Mouse (Mus musculus): Measurements from ENCODE around the gene Il12rb1. TPM values are rescaled to one million over a fixed set of nuclear protein-coding genes. Genes with fewer than 3 reads are reported as not detected.

Il12rb1 gene
- not detected for polyA plus RNA-seq (2014; fragmentation: Illumina TruSeq; extraction: RNeasy Lipid Tissue Mini Kit (QIAGEN cat#74804))

GRCm38 (mm10) chr8:70808239-70808638 is at the start of gene Il12rb1:
Il12rb1 (plus strand) TSS chr8:70808449.

DNA sequence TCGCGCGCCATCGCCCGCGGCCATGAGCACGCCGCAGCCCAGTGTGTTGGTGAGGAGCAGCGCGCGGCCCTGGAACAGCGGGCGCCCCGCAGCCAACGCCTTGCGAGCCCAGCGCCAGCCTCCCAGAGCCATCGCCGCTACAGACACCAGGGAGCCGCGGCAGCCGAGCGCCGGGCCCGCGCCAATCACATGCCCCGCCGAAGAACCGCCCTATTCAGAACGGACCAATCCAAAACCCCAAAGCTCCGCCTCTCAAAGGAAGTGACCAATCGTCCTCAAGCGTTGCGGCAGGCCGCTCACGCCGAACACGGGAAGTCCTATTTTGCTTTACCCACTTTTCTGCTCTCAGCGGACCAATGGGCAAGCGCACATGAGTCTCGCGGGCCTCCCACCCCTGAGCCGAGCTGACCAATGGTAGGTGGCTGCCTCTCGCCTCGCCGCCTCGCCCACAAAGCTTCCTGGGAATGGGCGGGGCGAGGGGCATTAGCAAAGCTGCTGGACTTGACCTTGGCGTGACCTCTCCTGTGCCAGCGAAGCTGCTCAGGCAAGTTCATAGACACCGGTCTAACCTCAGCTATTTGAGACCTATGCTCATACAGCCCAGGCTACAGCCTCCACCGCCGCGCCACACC is 47.4 kb upstream of the Il12rb1 start, which contains the start of gene Mpv17l2:
Gene Mpv17l2 (minus strand): TSS at position 172 of the 632 bp plus-strand sequence.

GRCm38 (mm10) chr8:70776496-70777444 is 31.5 kb upstream of the Il12rb1 start, which contains the start of gene Pik3r2:
Pik3r2 (minus strand) TSS chr8:70776713.

GRCm38 (mm10) chr8:70804481-70805206 is 3.6 kb upstream of the Il12rb1 start, which contains the start of gene Mast3:
Mast3 (minus strand) TSS chr8:70805054.

DNA sequence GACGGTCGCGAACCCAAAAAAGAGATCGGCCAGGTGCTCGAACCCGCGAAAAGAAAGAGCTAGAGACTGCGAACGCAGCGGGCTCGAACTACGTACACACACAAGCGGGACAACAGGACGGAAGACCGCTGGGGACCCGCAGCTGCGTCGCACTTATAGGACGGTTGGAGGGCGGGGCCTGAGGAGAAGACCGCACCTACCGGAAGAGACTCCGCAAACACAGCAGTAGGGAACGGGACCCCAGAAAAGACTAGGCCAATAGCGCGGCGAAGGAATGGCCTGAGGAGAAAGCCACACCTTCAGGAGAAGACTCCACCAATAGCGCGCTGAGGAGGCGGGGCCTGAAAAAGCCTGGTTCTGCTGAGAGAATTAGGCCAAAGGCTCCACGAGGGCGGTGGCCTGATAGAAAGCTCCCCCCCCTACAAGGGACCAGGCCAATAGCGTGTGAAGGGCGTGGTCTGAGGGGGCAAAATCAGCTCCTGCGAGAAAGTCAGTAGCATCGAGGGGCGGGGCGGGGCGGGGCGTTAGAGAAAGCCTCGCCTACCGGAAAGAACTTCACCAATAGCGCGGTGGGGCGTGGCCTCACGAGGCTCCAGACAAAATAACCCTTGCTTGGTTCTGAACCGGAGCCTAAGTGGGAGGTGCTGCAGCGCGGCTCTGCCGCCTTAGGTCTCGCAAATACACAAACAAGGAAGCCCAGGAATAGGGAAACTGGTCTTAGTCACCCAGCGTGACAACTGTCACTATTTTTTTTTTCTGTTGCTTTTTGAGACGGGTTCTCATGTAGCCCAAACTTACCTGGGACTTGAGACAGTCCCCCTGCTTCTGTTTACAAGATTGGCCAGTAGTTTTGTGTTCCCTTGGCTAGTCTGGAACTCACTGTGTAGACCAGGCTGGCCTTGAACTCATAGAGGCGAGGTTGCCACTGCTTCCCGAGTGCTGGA is 31.4 kb downstream of the Il12rb1 start, which contains the start of gene Arrdc2:
Gene Arrdc2 (minus strand): TSS at position 313 of the 944 bp plus-strand sequence.

GRCm38 (mm10) chr8:70862824-70863641 is 54.8 kb downstream of the Il12rb1 start, which contains the start of gene Kcnn1:
Kcnn1 (minus strand) TSS chr8:70863258.

Other genes starting within 250 kb of the Il12rb1 start
- gene Isyna1, start 214.1 kb upstream of the Il12rb1 start, polyA plus RNA-seq (2014; fragmentation: Illumina TruSeq; extraction: RNeasy Lipid Tissue Mini Kit (QIAGEN cat#74804)), result 0.29 TPM
- gene Ssbp4, start 199.6 kb upstream of the Il12rb1 start, polyA plus RNA-seq (2014; fragmentation: Illumina TruSeq; extraction: RNeasy Lipid Tissue Mini Kit (QIAGEN cat#74804)), result not detected
- gene Lrrc25, start 192.3 kb upstream of the Il12rb1 start, polyA plus RNA-seq (2014; fragmentation: Illumina TruSeq; extraction: RNeasy Lipid Tissue Mini Kit (QIAGEN cat#74804)), result not detected
- not detected for gene Gdf15, start 176.0 kb upstream of the Il12rb1 start, polyA plus RNA-seq (2014; fragmentation: Illumina TruSeq; extraction: RNeasy Lipid Tissue Mini Kit (QIAGEN cat#74804))
- gene Pgpep1, start 148.1 kb upstream of the Il12rb1 start, polyA plus RNA-seq (2014; fragmentation: Illumina TruSeq; extraction: RNeasy Lipid Tissue Mini Kit (QIAGEN cat#74804)), result 17.5 TPM
- not detected for gene Lsm4, start 135.2 kb upstream of the Il12rb1 start, polyA plus RNA-seq (2014; fragmentation: Illumina TruSeq; extraction: RNeasy Lipid Tissue Mini Kit (QIAGEN cat#74804))
- gene Jund, start 109.5 kb upstream of the Il12rb1 start, polyA plus RNA-seq (2014; fragmentation: Illumina TruSeq; extraction: RNeasy Lipid Tissue Mini Kit (QIAGEN cat#74804)), result 20.4 TPM
- not detected for gene Iqcn, start 105.0 kb upstream of the Il12rb1 start, polyA plus RNA-seq (2014; fragmentation: Illumina TruSeq; extraction: RNeasy Lipid Tissue Mini Kit (QIAGEN cat#74804))
- gene Gm3336, start 89.9 kb upstream of the Il12rb1 start, polyA plus RNA-seq (2014; fragmentation: Illumina TruSeq; extraction: RNeasy Lipid Tissue Mini Kit (QIAGEN cat#74804)), result not detected
- not detected for gene Pde4c, start 84.7 kb upstream of the Il12rb1 start, polyA plus RNA-seq (2014; fragmentation: Illumina TruSeq; extraction: RNeasy Lipid Tissue Mini Kit (QIAGEN cat#74804))
- gene Rab3a, start 53.8 kb upstream of the Il12rb1 start, polyA plus RNA-seq (2014; fragmentation: Illumina TruSeq; extraction: RNeasy Lipid Tissue Mini Kit (QIAGEN cat#74804)), result 2.5 TPM
- gene Mpv17l2, start 47.5 kb upstream of the Il12rb1 start, polyA plus RNA-seq (2014; fragmentation: Illumina TruSeq; extraction: RNeasy Lipid Tissue Mini Kit (QIAGEN cat#74804)), result not detected
- gene Pik3r2, start 31.7 kb upstream of the Il12rb1 start, polyA plus RNA-seq (2014; fragmentation: Illumina TruSeq; extraction: RNeasy Lipid Tissue Mini Kit (QIAGEN cat#74804)), result 1.7 TPM
- 2.1 TPM for gene Mast3, start 3.4 kb upstream of the Il12rb1 start, polyA plus RNA-seq (2014; fragmentation: Illumina TruSeq; extraction: RNeasy Lipid Tissue Mini Kit (QIAGEN cat#74804))
- 1.1 TPM for gene Arrdc2, start 31.3 kb downstream of the Il12rb1 start, polyA plus RNA-seq (2014; fragmentation: Illumina TruSeq; extraction: RNeasy Lipid Tissue Mini Kit (QIAGEN cat#74804))
- gene Kcnn1, start 54.8 kb downstream of the Il12rb1 start, polyA plus RNA-seq (2014; fragmentation: Illumina TruSeq; extraction: RNeasy Lipid Tissue Mini Kit (QIAGEN cat#74804)), result 0.26 TPM
- not detected for gene Ccdc124, start 65.5 kb downstream of the Il12rb1 start, polyA plus RNA-seq (2014; fragmentation: Illumina TruSeq; extraction: RNeasy Lipid Tissue Mini Kit (QIAGEN cat#74804))
- not detected for gene Slc5a5, start 84.3 kb downstream of the Il12rb1 start, polyA plus RNA-seq (2014; fragmentation: Illumina TruSeq; extraction: RNeasy Lipid Tissue Mini Kit (QIAGEN cat#74804))
- gene Rpl18a, start 89.0 kb downstream of the Il12rb1 start, polyA plus RNA-seq (2014; fragmentation: Illumina TruSeq; extraction: RNeasy Lipid Tissue Mini Kit (QIAGEN cat#74804)), result 39.0 TPM
- 2.4 TPM for gene Map1s, start 97.5 kb downstream of the Il12rb1 start, polyA plus RNA-seq (2014; fragmentation: Illumina TruSeq; extraction: RNeasy Lipid Tissue Mini Kit (QIAGEN cat#74804))